Mouse (Mus musculus) MN1 (cell line): ENCODE results near the gene Psmc2.

Source experiments
- DNase-seq: peaks from one replicate; pipeline ENCODE4 v3.0.0-alpha.2; 2016; ENCODE audit warnings: low spot score

Psmc2 gene

DNA sequence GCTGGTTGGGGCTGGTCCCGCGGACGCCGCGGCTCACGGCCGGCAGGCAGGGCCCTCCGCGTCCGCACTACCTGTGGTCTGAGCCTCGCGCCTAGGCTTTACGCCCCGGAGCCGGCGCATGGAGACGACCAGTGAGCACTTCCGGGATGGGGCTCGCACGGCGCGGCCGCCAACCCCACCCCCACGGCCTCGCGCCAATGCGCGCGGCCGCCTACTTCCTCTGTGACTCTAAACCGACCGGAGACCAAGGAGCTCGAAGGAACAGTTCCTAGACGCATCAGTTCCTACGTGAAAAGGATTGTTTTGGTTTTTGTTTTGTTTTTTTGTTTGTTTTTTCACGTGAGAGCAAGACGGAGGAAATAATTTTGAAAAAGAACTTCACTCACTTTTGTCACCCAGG, at the start of gene Psmc2, which contains the start of gene Dnajc2:
Gene Psmc2, plus strand, starts transcription at position 231 of the 400 bp plus-strand sequence.
Gene Dnajc2, minus strand, starts transcription at position 199 of the 400 bp plus-strand sequence.
- peak; percentile 85 for DNase-seq

GRCm38 (mm10) chr5:21735584-21735983, 49.5 kb upstream of the Psmc2 start:
- DNase-seq: peak; percentile 85

DNA sequence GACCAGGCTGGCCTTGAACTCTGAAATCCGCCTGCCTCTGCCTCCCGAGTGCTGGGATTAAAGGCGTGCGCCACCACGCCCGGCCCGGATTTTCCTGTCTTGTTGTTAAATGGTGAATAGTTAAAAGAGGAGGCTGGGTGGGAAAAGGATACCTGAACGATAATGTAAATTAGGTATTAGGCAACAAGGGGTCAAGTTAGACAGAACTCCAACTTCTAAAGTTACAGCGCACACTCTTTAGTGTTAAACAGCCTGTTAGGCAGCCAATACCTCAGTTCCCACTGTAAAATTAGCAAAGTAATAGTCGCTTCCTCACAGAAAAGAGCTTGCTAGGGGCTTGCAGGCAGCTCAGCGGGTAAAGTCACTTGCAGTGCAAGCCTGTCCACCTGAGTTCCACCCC, 49.0 kb upstream of the Psmc2 start:
- no peak for DNase-seq

- peak; percentile 84 for DNase-seq
Observed at GRCm38 (mm10) chr5:21736956-21737585, 48.0 kb upstream of the Psmc2 start, which contains the start of gene Pmpcb. Gene Pmpcb, plus strand, starts transcription at chr5:21737141.

DNA sequence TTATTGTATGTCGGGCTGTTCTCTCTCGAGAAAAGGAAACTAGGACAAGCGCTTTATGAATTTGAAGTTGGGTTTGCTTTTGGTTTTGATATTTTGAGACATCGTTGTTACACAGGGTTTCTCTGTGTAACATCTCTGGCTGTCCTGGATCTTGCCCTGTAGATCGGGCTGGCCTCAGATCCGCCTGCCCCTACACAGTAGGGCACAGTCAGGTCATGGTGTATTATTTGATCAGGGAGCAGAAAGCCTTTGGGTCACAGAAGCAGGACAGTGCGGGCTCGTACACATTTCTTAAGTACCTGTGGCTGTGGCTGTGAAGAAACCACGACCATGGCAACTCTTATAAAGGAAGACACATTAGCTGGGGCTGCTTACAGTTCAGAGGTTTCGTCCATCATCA, 47.5 kb upstream of the Psmc2 start:
- peak; percentile 7 for DNase-seq

DNA sequence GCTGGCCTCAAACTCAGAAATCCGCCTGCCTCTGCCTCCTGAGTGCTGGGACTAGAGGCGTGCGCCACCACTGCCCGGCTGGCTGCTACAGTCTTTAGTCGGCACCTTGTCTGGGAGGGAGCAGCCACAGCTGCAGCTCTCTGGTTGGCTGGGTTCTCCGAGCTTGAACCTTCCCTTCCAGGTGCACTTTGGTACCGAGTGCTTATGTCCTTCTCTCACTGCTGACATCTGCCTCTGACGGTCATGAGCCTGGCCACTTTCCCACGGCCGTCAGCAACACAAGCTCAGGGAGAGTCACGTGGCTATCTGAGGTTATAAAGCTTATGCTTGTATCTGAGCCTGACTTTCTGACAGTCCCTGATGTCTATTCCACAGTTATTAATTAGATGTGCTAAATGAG, 46.0 kb upstream of the Psmc2 start:
- DNase-seq: no peak

GRCm38 (mm10) chr5:21739881-21740280, 45.2 kb upstream of the Psmc2 start:
- no peak for DNase-seq

GRCm38 (mm10) chr5:21743606-21744005, 41.5 kb upstream of the Psmc2 start:
- DNase-seq: no peak

- DNase-seq: no peak
Observed at GRCm38 (mm10) chr5:21744651-21745050, 40.4 kb upstream of the Psmc2 start.

DNA sequence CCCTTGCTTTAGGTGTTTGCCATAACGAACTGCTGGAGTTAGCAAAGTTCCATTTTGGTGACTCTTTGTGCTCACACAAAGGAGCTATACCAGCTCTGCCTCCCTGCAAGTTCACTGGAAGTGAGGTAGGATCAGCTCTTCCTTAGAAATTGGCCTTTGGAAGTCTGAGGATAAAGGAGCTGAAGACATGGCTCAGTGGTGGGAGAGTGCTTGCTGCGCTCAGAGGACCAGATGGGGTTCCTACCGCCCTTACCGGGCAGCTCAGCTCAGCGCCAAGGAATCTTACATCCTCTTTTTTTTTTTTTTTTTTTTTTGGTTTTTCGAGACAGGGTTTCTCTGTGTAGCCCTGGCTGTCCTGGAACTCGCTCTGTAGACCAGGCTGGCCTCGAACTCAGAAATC, 39.1 kb upstream of the Psmc2 start:
- no peak for DNase-seq

GRCm38 (mm10) chr5:21768506-21768905, 16.6 kb upstream of the Psmc2 start:
- DNase-seq: no peak

DNA sequence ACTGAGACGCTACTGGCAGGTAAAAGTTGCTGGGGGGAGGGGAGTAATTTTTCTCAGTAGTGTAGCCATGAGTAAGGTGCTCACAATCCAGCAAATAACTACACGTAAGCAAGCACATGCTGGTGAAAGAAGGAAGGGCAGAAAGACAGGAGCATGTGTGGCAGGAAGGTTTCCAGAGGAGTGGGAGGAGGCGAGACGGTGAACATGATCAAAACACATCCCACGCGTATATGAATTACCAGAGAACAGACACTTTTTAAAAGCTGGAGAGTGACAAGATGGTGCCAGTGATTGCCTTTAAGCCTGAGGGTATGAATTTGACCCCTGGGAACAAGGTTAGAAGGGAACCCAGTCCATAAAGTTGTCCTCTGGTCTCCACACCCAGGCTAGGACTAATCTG, 15.2 kb upstream of the Psmc2 start:
- DNase-seq: no peak

DNA sequence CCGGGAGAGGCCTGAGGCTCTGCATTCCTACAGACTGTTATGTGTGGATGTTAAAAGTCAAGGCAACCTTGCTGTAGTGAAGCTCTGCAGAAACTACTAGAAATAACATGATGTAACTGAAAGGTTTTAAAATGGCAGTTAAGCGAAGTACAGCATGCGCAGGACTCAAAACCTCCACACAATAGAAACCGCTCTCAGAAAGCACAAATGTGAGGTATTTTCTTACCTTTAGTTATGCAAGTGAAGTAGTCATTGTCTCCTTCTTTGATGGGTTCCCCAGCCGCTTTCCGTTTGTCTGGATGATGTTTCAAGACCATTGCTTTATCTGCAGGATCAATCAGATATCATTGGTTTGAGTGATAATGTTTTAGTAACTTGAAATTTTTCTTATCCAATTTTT, 8.6 kb upstream of the Psmc2 start:
- DNase-seq: no peak

GRCm38 (mm10) chr5:21784161-21785052, 676 bp upstream of the Psmc2 start:
- DNase-seq: peak; percentile 29

GRCm38 (mm10) chr5:21785776-21786175, 693 bp downstream of the Psmc2 start:
- peak; percentile 20 for DNase-seq

GRCm38 (mm10) chr5:21786258-21787185, 1.4 kb downstream of the Psmc2 start:
- DNase-seq: peak; percentile 90

DNA sequence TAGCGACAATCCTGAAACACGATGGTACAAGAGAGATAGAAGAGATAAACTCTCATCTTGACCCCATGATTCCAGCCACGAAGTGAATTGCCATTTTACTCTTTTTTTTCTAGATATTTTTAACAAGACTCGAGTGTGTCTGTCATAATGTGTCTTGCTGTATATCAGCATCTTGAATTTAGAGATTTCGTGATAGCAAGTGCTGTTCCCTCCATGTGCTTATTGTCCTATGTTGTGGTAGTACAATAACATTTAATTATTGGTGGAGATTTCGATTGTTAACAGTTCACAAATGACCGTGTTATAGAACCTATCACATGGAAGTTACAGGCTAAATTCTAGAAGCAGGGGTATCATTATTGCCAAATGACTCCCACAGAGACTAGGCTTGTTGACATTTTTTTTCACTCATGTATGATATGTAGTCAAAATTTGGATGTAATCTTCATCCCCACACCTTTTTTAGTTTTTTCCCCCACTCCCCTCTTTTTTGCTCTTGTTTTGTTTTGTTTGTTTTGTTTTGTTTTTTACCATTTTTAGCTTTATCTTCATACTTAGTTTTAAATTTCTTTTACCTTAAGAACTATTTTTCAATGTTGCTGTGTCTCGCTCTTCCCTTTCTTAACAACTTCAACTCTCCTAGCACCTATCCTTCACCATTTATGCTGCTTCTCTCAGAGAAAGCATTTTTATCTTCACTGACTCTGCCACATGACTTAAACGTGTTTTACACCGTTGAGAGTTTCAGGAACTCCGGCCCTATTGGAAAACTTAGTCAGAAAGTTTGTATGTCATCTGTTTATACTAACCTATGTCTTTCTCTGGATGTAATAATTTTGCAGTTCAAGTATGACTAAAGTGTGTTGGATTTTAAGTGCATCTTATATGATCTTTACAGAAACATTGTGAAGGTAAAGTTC, 2.4 kb downstream of the Psmc2 start:
- DNase-seq: no peak

DNA sequence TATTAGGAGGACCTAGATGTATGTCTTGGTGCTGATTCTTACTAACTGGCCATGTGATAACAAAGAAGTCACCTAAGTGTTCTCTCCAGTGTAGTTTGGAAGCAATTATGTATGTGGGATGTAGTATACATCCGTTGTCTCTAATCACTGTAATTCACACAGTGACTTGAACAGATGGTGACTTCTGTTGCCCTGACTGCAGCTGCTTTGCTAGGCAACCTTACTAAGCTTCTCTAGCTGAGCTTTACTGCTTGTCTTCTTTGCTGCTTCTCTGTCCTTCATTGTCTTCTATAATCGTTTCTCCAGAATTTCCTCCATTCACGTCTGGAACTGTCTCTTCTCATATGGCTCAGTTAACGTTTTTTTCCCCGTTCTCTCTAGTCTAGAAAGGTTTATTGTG, 4.0 kb downstream of the Psmc2 start:
- no peak for DNase-seq

DNA sequence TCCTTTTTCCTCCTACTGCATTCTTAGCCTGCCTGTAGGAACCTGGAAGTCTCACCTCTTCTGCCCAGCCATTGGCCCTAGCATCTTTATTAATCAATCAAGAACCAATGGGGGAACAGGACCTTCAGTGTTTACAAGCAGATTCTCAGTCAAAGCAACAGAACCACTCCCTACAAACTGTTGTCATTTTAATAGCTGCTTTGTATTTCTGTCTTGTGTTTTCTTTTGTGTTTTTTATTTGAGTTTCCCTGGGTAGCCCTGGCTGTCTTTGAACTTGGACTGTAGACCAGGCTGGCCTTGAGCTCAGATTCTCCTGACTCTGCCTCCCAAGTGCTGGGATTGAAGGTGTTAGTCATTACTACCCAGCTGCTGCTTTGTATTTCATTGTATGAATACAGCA, 7.1 kb downstream of the Psmc2 start:
- DNase-seq: no peak

- DNase-seq: no peak
Observed at GRCm38 (mm10) chr5:21802907-21803306, 17.8 kb downstream of the Psmc2 start.

DNA sequence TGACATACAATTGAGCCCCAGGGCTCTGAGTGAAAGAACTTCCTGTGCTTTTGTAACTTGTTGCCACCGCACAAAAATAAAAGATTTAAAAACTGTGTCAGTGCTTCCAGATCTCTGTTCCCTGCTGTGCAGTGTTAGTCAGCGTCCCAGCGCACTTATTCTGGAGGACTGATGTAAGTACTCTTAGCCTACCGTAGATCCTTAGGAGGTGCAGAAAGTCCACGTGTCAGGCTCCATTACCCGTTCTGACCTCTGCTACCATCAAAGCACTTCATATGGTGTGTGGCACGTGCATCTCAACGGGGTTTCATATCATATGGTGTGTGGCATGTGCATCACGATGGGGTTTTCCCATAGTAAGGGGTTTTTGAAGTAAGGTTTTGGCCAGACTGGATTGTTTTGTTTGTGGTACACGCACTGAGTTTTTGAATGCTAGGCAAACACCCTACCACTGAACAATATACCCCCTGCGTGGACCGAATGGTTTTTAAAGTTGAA, 18.7 kb downstream of the Psmc2 start:
- DNase-seq: no peak
